Mouse (Mus musculus) induced T-regulatory cell, adult 2 months (primary cell): ENCODE measurements around the gene Ubr3.
"Not testable (repeated sequence)": the region's sequence is repeated elsewhere in the genome, so short reads cannot be mapped to it uniquely, and the experiment has no call there.

Experiments used
- DNase-seq: peaks from one replicate; pipeline ENCODE4 v3.0.0-alpha.2; 2012; ENCODE audit warnings: low read depth

The Ubr3 gene

DNA sequence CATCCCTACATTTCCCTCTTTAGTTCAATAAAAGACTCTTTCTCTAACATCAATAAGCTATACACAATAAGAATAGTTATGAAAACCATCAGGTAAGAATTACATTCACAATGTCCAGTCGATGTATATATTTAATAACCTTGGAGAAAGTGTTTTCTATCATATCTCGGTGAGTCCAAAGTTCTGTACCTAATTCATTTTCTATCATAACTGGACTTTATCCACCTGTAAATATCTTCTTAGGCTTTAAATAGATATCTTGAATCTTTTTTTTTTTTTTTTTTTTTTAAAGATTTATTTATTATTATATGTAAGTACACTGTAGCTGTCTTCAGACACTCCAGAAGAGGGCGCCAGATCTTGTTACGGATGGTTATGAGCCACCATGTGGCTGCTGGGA is 10.3 kb downstream of the Ubr3 start:
- DNase-seq, result not testable (repeated sequence)

DNA sequence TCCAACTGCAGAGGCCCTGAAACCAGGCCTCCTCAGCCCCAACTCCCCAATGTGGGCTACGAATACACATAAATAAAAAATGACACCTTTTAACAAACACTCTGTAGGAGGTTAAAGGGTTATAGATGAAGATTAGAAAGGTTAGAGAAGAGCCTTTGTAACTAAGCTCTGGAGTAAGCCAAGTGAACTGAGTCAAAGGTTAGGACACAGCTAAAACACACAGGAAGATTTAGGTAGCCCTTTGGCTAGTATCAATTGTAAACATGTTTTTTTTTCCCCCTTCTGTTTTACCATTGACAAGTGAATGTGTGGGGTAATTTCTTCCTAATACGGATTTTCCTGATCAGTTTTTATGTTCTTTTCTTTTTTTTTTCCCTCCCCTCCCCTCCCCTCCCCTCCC is 15.8 kb downstream of the Ubr3 start:
- no peak for DNase-seq

DNA sequence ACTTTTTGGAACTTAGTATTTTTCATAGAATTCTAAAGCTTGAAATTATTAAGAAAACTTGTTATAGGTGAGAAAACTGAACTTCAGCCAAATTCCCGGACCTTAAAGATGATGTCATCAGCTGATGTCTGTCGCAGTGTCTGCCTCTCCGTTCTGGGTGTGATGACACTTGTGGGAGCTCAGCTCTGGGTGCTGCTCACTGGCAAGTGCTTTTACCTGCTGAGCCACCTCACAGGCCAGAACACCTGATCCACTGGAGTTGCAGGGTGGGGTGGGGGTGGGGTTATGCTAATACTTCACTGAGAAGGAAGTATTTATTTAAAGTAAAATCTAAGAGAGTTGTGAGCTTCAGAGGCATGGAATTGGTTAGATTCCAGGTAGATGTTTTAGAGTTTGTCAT is 20.3 kb downstream of the Ubr3 start:
- no peak for DNase-seq

DNA sequence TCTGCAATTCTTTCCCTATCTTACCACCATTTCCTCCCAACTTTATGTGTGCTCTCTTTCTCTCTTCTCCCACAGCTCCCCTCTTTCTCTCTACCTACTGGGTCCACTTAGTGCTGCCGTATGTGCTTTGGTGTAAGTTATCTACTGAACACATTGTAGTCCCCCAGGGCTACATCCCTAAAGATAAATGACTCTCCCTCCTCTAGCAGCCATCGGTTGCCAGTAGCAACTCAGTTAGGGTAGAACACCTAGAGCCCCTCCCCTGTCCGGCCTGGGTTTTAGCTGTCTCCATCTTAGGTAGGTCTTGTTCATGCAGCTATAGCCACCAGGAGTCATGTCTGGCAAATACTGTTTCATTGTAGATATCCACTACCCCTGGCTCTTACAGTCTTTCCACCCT is 27.9 kb downstream of the Ubr3 start:
- no peak for DNase-seq

DNA sequence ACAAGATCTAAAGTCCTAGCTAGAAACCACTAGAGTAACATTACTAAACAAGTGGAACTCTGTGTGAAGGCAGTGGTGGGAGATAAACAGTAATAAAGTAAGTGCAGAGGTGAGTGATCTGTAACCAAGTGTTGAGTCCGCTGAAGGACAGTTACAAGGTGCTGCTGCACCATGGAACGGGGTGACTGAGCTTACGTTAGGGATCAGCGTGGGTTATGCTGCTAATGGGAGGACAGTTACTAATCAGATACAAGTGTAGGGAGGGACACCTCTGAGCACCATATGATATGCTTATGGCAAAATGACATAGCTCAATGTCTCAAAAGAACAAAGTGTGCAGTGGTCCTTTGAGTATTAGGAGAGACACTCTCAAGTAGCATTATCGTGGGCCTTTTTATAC is 39.3 kb downstream of the Ubr3 start:
- no peak for DNase-seq

DNA sequence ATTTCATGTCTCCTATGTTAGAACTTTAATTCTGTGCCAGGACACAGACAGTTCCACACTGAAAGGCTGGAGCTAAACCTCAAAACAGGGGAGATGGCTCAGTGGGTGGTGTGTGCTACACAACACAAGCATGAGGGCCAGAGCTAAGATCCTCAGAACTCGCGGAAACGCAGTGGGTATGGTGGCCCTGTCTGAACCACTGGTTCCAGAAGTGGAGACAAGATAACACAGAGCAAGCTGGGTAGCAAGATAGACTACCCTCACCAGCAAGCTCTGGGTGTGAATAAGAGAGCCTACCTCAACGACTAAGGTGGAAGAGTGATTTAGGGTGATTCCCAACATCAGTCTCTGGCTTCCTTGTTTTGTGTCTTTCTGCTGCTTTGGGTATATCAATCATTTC is 42.2 kb downstream of the Ubr3 start:
- DNase-seq, result no peak

DNA sequence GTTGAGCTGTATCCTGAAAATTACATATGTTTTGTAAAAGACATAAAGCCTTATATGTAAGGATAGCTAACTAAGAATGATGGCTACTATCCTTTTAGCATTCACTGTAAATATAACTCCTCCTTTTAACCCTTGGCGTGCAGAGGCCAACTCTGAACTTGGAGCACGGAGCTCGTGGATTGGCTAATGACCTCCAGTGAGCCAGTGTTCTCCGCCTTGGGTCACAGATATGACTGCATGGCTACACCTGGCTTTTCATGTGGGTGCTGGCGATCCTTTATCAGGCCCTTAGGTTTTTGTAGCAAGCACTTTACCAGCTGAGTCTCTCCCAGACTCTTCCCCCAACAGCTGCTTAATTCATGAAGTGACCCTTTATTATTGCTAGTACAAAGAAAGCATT is 42.6 kb downstream of the Ubr3 start:
- no peak for DNase-seq

DNA sequence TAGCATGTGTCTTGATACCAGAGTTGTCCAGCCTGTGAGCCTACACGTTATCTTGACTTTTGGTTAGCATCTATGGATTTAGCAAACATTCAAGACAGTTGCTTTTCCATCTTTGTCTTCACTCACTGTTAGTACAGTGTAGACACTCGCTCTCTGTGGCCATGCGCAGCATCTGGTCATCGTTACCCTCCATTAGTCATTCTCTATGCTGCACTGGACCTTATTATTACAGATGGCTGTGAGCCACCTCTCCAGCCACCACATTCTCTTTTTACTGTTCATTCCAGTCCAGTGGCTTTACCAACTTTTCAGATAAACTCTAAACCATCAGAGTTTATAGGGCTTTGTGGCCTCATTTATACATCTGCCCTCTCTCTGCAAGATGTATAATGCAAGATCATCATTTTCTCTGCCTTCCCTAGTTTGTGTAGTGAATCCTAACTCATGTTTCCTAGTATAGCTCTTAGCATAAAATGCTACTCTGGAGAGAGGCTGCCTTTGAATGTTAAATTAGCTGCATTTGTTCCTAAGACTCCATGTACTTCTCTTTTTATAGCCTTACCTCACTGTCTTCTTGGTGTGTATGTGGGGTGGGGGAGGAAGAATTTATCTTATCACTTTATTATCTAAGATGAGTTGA is 44.5 kb downstream of the Ubr3 start:
- no peak for DNase-seq

DNA sequence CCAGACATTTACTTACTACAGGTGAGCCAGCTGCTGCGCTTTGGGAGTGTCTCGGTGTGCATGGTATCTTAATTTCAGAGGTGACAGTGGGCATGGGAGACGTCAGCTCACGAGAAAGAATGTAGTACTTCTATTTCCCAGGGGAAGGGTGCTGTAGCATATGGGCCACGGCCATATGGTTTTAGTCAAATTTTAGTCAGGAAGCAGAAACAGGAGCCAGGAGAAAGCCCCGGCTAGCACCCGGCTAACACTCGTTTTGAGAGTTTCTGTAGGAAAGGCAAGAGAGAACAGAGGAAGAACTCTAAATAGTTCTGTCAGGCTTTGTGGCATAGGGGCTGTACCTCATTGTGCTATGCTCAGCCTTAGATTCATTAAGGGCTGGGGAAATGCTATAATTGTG is 55.8 kb downstream of the Ubr3 start:
- no peak for DNase-seq

DNA sequence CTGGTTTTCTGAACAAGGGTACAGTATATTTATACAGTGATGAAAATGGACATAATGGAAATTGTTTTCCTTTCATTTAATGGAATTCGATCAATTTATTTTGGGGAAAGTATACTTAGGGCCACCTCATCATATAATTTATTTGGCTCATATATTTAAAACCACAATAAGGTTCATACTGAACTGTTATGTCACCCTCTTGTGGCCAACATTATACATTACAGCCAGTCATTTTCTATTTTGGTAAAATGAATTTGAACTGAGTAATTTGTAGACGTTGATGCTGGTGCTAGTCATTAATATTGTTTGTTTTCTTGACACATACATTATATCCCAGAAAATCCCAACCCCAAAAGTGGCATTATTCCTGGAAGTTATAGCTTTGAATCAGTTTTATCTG is 58.6 kb downstream of the Ubr3 start:
- peak; percentile 69 for DNase-seq

DNA sequence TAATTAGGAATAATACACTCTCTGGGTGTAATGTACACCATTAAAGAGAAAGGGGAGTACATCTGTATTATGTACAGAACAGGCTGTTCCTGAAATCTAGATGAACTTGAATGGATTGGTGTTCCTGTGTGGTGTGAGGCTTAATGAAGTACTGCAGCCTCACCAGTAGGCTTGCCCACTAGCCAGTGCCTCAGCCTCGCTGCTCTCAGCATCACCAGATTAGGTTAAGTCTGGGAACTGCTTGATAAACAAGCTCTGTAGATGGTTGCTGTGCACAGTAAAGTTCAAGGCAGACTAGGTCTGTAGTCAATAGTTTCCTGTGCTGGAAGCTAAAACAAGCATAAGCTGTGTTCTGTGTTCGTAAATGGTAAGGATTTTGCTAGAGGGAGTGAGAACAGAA is 60.6 kb downstream of the Ubr3 start:
- DNase-seq, result no peak

DNA sequence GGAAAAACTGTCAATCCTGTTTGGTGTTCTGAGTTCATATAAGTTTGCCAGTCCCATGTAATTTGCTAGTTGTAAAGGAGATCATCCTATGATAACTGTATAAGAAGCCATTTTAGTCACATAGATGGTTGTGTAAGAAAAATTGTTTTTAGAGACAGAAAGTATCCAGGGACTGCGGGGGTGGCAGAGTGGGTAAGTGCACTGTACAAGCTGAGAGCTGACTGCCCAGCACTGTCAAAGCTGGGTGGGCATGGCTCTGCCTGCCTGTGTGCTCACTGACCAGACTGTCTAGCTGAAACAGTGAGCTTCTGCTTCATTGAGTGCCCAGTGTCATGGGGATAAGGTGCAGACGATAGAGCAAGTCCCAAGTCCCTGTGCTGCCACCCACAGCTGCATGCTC is 77.8 kb downstream of the Ubr3 start:
- DNase-seq, result no peak

DNA sequence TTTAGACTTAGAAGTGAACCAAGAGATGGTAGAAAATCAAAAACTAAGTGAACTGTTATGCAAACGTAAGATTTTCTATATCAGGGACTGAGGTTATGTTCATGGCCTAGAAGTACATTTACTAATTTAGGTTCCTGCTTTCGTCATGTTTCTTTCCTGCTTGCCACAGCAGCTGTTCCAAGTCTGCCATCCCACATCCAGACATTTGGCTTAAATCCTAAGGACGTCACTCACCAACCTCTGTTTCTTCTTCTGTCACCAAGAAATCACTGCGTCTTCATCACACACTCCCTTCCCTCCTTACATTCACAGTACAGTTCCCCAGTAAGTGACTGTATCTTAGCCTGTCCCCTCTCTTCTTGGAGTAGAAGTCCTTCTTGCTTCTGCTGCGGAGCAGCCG is 92.2 kb downstream of the Ubr3 start:
- no peak for DNase-seq

DNA sequence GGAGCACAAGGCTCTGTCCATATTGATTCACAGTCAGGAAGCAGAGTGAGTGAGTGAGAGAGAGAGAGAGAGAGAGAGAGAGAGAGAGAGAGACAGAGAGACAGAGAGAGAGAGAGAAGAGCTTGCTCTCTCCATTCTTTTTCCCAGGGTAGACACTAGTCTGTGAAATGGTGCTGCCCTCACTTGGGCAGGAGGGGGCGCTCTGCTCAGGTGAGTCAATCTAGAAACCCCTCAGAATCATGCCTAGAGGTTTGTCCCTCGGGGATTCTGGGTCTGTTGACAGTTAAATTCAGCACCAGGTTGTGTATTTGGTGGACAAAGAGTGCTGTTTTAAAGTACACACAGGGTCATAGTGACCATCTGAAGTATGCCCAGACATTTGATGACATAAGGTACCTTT is 93.6 kb downstream of the Ubr3 start:
- peak; percentile 45 for DNase-seq

DNA sequence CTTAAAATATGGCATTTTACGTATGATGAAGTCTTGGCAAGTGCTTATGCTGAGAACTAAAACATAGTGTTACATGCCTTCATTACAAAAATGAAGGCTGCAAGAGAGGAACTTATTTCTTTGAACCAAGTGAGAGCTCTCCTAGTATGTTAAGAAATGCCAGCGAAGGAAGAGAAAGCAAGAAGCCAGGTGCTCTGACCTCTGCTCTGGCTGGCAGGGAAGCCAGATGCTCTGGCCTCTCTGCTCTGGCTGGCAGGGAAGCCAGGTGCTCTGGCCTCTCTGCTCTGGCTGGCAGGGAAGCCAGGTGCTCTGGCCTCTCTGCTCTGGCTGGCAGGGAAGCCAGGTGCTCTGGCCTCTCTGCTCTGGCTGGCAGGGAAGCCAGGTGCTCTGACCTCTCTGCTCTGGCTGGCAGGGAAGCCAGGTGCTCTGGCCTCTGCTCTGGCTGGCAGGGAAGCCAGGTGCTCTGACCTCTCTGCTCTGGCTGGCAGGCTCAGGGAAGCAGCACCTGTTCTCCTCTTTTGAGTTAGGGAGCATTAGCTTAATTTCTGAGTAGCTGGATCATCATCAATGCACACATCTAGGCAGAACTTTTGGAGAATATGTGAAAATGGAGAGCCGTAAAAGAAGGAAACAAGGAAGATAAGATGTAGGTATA is 97.2 kb downstream of the Ubr3 start:
- peak; percentile 19 for DNase-seq

DNA sequence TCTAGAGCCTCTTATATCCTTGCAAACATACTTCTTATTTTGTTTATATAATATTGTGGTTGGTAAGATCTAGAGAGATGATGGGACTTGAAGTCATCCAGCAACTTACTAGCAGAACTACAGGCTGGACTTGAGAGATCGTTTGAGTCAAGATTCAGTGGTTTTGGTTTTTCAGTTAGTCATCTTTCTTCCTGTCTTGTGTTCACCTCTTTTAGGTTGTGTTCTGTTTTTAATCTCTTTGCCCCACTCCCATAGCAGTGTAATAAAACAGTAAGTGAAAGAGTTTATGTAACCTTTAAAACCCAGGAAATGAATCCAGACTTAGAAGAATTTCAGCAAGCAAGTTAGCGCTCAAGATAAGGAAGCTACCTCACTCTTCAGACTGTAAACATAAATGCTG is 97.7 kb downstream of the Ubr3 start:
- peak; percentile 74 for DNase-seq

DNA sequence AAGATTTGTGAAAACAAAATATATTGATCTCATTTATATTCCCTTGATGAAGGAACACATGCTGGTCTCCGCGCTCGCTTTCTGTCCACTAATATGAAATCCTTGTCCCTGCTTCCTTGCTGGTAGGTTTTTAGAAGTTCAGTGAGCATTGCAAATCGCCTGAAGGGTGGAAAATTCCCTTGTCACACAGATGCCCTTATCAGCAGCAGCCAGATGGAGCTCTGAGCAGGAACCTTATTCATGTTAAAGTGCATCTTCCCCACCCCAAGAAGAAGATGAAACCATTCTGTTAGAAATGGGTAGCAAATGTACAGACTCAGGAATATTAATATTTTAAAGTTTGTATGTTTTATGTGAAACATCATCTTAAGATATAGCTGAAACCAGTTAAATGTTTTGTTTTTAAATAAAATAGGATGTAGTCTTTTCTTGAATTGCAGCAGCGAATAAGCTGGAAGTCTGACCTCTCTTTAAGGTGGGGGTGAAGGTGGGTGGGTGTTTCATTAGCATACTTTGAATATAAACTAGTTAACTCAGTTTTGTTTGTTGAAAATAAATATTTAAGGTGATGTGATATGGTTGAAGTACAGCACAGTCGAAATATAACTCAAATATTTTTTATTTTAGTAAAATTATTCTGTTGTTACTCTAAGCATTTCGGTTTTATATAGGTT is 102.2 kb downstream of the Ubr3 start:
- DNase-seq, result no peak

DNA sequence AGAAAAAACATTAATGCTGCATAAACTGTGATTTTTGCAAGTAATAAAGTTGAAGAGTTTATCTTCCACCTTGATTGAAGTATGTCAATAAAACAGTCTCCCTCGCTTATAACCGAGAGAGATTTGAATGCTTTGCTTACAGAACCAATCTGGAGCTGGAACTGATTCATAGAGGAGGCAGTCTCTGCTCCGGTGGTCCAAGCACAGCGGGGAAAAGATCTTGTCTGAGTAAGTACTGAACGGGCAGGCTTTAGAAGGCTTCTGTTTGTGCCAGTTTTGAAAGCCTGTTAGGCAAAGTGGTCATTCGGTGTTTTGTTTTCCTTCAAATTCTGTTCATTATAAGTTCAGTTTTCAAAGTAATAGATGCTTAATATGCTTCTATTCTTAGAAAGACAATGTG is 103.3 kb downstream of the Ubr3 start:
- DNase-seq, result no peak

DNA sequence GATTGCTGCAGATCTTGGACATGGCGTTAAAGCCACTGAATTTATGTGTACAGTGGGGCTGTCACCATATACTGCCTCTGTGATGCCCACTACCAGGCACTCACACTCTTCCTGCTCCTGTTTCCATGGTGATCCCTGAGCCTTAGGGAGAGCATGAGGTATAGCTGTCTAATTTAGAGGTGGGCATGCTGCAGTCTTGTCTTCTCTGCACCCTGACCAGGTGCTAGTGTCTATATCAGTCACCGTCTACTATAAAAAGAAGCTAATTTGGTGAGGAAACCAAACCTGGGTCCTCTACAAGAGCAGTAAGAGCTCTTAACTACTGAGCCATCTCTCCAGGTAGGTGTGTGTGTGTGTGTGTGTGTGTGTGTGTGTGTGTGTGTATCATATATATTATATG is 109.4 kb downstream of the Ubr3 start:
- no peak for DNase-seq

DNA sequence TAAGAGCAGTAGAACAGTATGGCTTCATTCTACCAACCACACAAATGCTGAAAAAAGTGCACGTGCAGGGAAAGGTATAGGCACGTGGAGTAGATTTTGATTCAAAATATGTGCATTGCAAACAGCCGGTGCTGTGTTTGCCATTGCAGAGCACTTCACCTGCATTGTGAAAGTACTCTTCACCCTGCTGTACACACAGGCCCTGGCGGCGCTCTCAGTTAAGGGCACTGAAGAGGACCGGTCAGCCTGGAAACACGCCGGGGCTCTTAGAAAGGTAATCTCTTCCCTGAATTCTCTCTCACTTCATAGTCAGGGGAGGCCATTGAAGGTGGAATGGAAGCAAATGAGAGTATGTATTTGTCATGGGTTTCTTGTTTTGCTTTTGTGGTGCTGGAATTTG is 115.9 kb downstream of the Ubr3 start:
- DNase-seq, result no peak

DNA sequence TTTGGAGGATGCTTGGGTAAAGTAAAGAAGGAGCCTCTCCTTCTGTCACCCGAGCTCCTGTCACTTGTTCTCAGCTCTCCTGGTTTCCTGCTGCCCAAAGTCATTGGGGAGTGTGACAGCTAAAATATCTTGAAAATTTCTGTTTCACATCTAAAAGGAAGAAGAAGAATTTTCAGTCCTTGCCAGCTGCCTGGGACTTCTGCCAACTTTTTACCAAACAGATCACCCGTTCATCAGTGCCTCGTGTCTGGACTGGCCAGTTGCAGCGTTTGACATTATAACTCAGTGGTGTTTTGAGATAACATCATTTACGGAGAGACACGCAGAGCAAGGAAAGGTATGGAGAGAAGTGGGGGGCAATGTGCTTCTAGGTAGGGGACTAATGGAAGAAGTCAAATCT is 121.2 kb downstream of the Ubr3 start:
- DNase-seq, result no peak

DNA sequence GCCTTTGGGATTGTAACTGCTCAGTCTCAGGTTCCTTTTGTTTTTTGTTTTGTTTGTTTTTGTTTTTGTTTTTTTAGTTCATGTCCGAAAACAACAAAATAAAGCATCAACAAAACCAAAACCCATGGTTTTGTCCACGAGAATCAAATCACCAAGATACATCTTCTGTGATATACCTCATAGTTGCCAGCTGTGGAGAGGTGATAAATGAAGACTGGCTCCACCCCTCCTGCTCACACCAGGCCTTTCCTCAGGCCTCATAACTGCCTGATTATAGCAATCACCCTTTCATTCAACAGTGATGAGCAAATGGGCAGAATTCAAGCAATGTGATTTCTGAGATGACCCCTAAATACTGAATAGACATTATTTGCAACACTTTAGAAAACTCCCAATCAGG is 127.4 kb downstream of the Ubr3 start:
- DNase-seq, result no peak

DNA sequence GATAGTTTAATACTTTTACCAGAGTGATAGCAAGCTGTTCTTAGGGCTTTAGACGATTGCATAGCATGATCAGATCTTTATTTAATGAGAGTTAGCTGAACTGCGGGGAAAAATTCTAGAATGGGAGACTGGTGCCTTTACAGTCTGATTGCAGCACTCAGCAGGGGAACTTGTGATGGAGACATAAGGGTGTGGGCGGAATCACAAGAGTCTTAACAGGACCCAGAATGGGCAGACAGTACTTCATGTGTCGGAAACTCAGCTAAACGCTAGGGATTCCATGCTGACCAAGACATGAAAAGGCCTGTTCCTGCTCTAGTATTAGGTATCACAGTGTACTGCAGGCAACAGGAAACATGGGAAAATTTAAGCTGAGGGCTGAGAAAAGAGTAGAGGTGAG is 128.7 kb downstream of the Ubr3 start:
- no peak for DNase-seq

DNA sequence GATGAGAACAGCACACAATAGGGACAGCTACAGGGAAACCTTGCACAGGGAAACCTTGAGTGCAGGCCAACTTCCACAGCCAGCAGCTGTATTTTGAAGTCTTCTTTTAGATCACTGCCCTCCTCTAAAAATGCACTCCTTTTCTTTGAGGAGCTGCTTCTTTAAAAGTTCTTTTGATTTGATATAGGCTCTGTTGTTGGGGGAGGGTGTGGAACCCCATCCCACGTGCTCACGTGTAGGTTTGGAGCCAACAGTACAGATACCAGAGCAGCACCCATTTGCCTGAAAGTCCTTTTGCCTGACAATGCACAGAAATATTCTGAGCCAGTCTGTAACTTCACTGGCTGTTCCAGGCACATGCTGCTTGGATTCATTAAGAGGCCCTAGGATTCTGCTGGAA is 134.4 kb downstream of the Ubr3 start:
- no peak for DNase-seq
